In the genomic region with DNA sequence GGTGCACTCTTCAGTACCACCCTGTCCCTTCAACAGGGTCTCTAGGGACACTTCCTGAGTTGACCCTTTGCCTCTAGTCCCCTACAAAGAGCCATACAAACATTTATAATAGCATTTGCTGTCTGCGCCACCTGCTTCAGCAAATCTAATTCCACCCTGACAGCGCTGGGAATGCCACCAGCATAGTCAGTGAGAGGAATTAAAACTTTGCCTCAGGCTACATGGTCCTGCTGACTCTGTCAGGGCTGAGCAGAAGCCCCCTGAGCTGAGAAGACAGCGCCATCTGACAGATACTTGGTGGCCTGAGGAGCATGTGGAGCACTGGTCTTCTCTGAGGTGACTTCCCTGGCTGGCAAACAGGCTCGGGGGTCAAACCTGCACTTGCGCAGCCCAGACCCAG, we compare ENCODE assay signal across 24 mouse cellular contexts. TPM values are rescaled to one million over a fixed set of nuclear protein-coding genes. Genes with fewer than 3 reads are reported as not detected.
DNase-seq lines count a peak whose midpoint lies in the region; ATAC-seq and TF ChIP-seq lines count a peak whose summit lies in the region.
"Had no signal": no experiment of that assay in that cellular context is flagged by ENCODE, and none has a peak within 500 bp of the region (broad histone marks: within the 10 kb centered on the region; RNA-seq: fewer than 3 reads in every experiment).

No protein-coding gene starts in this region.

- no peak overlapping the region for H3K4me3 ChIP-seq in hindbrain, embryonic 10.5 days
- no peak overlapping the region for H3K4me3 ChIP-seq in hindbrain, embryonic 13.5 days
- H3K4me3 ChIP-seq in midbrain, embryonic 13.5 days (replicated peaks): no peak overlapping the region
- no peak overlapping the region for H3K4me3 ChIP-seq in midbrain, embryonic 10.5 days
- H3K4me3 ChIP-seq in embryonic facial prominence, embryonic 12.5 days: no peak overlapping the region
- H3K4me3 ChIP-seq: erythroblast, embryonic 14.5 days; forebrain, embryonic 15.5 days; heart, embryonic 13.5 days; left cerebral cortex, adult 2 months; myocyte had no signal

- no peak overlapping the region for H3K9ac ChIP-seq in hindbrain, embryonic 13.5 days
- no peak overlapping the region for H3K9ac ChIP-seq in midbrain, embryonic 13.5 days (replicated peaks)
- no peak overlapping the region for H3K9ac ChIP-seq in embryonic facial prominence, embryonic 12.5 days
- H3K9ac ChIP-seq: forebrain, embryonic 15.5 days had no signal

- DNase-seq in hindbrain, embryonic 10.5 days (ENCODE audit: low spot score): no peak
- DNase-seq in midbrain, embryonic 10.5 days (ENCODE audit: low spot score): no peak
- peak; percentile 46 for DNase-seq in brain, embryonic 14.5 days (ENCODE audit: low read depth)
- no peak for DNase-seq in spleen, adult 18-20 months
- DNase-seq: B cell, adult 2 months; cerebellum, adult 11-12 months; cerebellum, postnatal 10 days; gastrocnemius, postnatal 25 days; heart, adult 18-20 months; heart, postnatal 14 days; kidney, adult 11 months; left cerebral cortex, postnatal 4 days; lung, postnatal 4 days; right cerebral cortex, postnatal 25 days had no signal

- H3K36me3 ChIP-seq in hindbrain, embryonic 10.5 days: no peaks in the 10 kb centered on the region
- H3K36me3 ChIP-seq in hindbrain, embryonic 13.5 days: no peaks in the 10 kb centered on the region
- H3K36me3 ChIP-seq in midbrain, embryonic 13.5 days: no peaks in the 10 kb centered on the region
- no peaks in the 10 kb centered on the region for H3K36me3 ChIP-seq in midbrain, embryonic 10.5 days
- no peaks in the 10 kb centered on the region for H3K36me3 ChIP-seq in embryonic facial prominence, embryonic 12.5 days
- H3K36me3 ChIP-seq: forebrain, embryonic 15.5 days; G1E; heart, embryonic 13.5 days had no signal

- TF ChIP-seq CTCF in brain, embryonic 14.5 days (IDR thresholded peaks at IDR 0.05; ENCODE audit: borderline replicate concordance, extremely low read depth, insufficient read depth, insufficient read length): no peak

- no peak for TF ChIP-seq POLR2A in brain, embryonic 14.5 days (IDR thresholded peaks at IDR 0.05; ENCODE audit: borderline replicate concordance, extremely low read depth, insufficient read depth, insufficient read length, poor library complexity, severe bottlenecking)

- H3K9me3 ChIP-seq in hindbrain, embryonic 10.5 days: no peaks in the 10 kb centered on the region
- no peaks in the 10 kb centered on the region for H3K9me3 ChIP-seq in hindbrain, embryonic 13.5 days
- H3K9me3 ChIP-seq in midbrain, embryonic 13.5 days: no peaks in the 10 kb centered on the region
- H3K9me3 ChIP-seq in midbrain, embryonic 10.5 days (replicated peaks): no peaks in the 10 kb centered on the region
- no peaks in the 10 kb centered on the region for H3K9me3 ChIP-seq in embryonic facial prominence, embryonic 12.5 days
- H3K9me3 ChIP-seq: forebrain, embryonic 15.5 days; heart, embryonic 13.5 days had no signal

- peaks cover 30% of the 10 kb centered on the region for H3K27me3 ChIP-seq in hindbrain, embryonic 10.5 days (ENCODE audit: insufficient read depth, poor library complexity, severe bottlenecking)
- peaks cover 23% of the 10 kb centered on the region; the same call in 1 of the 2 replicates for H3K27me3 ChIP-seq in hindbrain, embryonic 13.5 days
- H3K27me3 ChIP-seq in midbrain, embryonic 13.5 days: peaks cover 69% of the 10 kb centered on the region
- H3K27me3 ChIP-seq in midbrain, embryonic 10.5 days (ENCODE audit: low read depth, poor library complexity, severe bottlenecking): peaks cover 100% of the 10 kb centered on the region
- peaks cover 6% of the 10 kb centered on the region; the same call in 1 of the 2 replicates for H3K27me3 ChIP-seq in embryonic facial prominence, embryonic 12.5 days
- H3K27me3 ChIP-seq: forebrain, embryonic 15.5 days; heart, embryonic 13.5 days; Patski had no signal

- peak overlapping the region; percentile 80 for H3K27ac ChIP-seq in hindbrain, embryonic 10.5 days
- H3K27ac ChIP-seq in hindbrain, embryonic 13.5 days: no peak overlapping the region
- no peak overlapping the region for H3K27ac ChIP-seq in midbrain, embryonic 13.5 days
- no peak overlapping the region for H3K27ac ChIP-seq in midbrain, embryonic 10.5 days (replicated peaks)
- peak overlapping the region; percentile 70 for H3K27ac ChIP-seq in embryonic facial prominence, embryonic 12.5 days
- H3K27ac ChIP-seq: forebrain, embryonic 15.5 days; heart, embryonic 13.5 days; left cerebral cortex, adult 2 months had no signal

- peaks cover 82% of the 10 kb centered on the region for H3K4me1 ChIP-seq in hindbrain, embryonic 10.5 days (replicated peaks)
- peaks cover 50% of the 10 kb centered on the region for H3K4me1 ChIP-seq in hindbrain, embryonic 13.5 days (replicated peaks)
- peaks cover 38% of the 10 kb centered on the region for H3K4me1 ChIP-seq in midbrain, embryonic 13.5 days (replicated peaks)
- peaks cover 69% of the 10 kb centered on the region for H3K4me1 ChIP-seq in midbrain, embryonic 10.5 days
- H3K4me1 ChIP-seq in embryonic facial prominence, embryonic 12.5 days: peaks cover 70% of the 10 kb centered on the region

- WGBS in hindbrain, embryonic 10.5 days: 61% methylated on average over 5 of the region's 5 CpGs
- 58% methylated on average over 5 of the region's 5 CpGs for WGBS in hindbrain, embryonic 13.5 days
- WGBS in midbrain, embryonic 13.5 days: 64% methylated on average over 5 of the region's 5 CpGs
- 68% methylated on average over 5 of the region's 5 CpGs for WGBS in midbrain, embryonic 10.5 days
- WGBS in embryonic facial prominence, embryonic 12.5 days: 42% methylated on average over 5 of the region's 5 CpGs

- no peak for ATAC-seq in hindbrain, embryonic 13.5 days (ENCODE audit: low FRiP score)
- ATAC-seq in midbrain, embryonic 13.5 days: peak; percentile 40; the same call in 1 of the 2 replicates
- no peak for ATAC-seq in embryonic facial prominence, embryonic 12.5 days (ENCODE audit: insufficient number of reproducible peaks, insufficient read depth, low FRiP score, low TSS enrichment)
- ATAC-seq: forebrain, embryonic 15.5 days had no signal

- no peak overlapping the region for H3K4me2 ChIP-seq in hindbrain, embryonic 13.5 days
- no peak overlapping the region for H3K4me2 ChIP-seq in midbrain, embryonic 13.5 days (replicated peaks)
- no peak overlapping the region for H3K4me2 ChIP-seq in embryonic facial prominence, embryonic 12.5 days (replicated peaks)
- H3K4me2 ChIP-seq: forebrain, embryonic 15.5 days; heart, embryonic 13.5 days had no signal

RNA-seq across cellular contexts. Expression of gene Pkdcc, which starts 14.6 kb away (rescaled TPM):
- polyA plus RNA-seq in hindbrain, embryonic 10.5 days (2016; fragmentation: Nextera tagmentation; extraction: Ambion mirVana): 9.1 and 11.4 TPM in 2 replicates
- 4.4 and 5.7 TPM in 2 replicates for polyA plus RNA-seq in hindbrain, embryonic 13.5 days (2015; fragmentation: Nextera tagmentation; extraction: Ambion mirVana)
- 1.5 and 2.3 TPM in 2 replicates for polyA plus RNA-seq in midbrain, embryonic 13.5 days (2015; fragmentation: Nextera tagmentation; extraction: Ambion mirVana)
- 4.9 and 6.0 TPM in 2 replicates for polyA plus RNA-seq in midbrain, embryonic 10.5 days (2016; fragmentation: Nextera tagmentation; extraction: Ambion mirVana)
- polyA plus RNA-seq in brain, embryonic 14.5 days (2012; rRNA removed): 53.3 and 82.8 TPM in 2 replicates
- polyA plus RNA-seq in embryonic facial prominence, embryonic 12.5 days (2016; fragmentation: Nextera tagmentation; extraction: Ambion mirVana): 27.3 and 32.6 TPM in 2 replicates
- polyA plus RNA-seq: G1E had no signal

Comparison
In these comparisons a context has a peak if more than half of its experiments do, and no peak if none do; other contexts are left out.
1. H3K27ac ChIP-seq: peak in hindbrain, embryonic 10.5 days (single experiment) and embryonic facial prominence, embryonic 12.5 days (single experiment); none in hindbrain, embryonic 13.5 days (single experiment), midbrain, embryonic 13.5 days (single experiment) and midbrain, embryonic 10.5 days (single experiment).